Mouse (Mus musculus) MEL (cell line): ENCODE results near the gene Ntn5. TPM values are rescaled to one million over a fixed set of nuclear protein-coding genes. Genes with fewer than 3 reads are reported as not detected.

ENCODE experiments used
- DNase-seq: peaks from one replicate; pipeline ENCODE4 v3.0.0; 2011; ENCODE audit warnings: low read depth, low spot score
- H3K27ac ChIP-seq: 2 replicates; pipeline ENCODE4 v1.5.1; 2012; ENCODE audit warnings: low read depth, mild to moderate bottlenecking, control low read depth, low read length, moderate library complexity; ENCODE audit not compliant: control insufficient read depth
- H3K27me3 ChIP-seq, 2 experiments: fragments of 150-350 bp in 1 of 2; sonication (generic) in 1 of 2; 2 replicates each; pipeline ENCODE4 v1.6.1; 2012; ENCODE audit warnings: low read length in 2 of 2, mild to moderate bottlenecking in 2 of 2, improper control_type of control experiment in 1 of 2, moderate library complexity in 1 of 2; ENCODE audit not compliant: insufficient read depth in 2 of 2, control insufficient read depth in 1 of 2
- H3K36me3 ChIP-seq, 2 experiments: 2 replicates each; pipeline ENCODE4 v1.6.1; 2012 to 2014; ENCODE audit warnings: low read length in 2 of 2, improper control_type of control experiment in 1 of 2, inconsistent platforms in 1 of 2, mild to moderate bottlenecking in 1 of 2; ENCODE audit not compliant: insufficient read depth in 2 of 2, control insufficient read depth in 1 of 2
- H3K4me1 ChIP-seq, 2 experiments: fragments of 150-350 bp in 1 of 2; sonication (generic) in 1 of 2; 2 replicates each; pipeline ENCODE4 v1.6.1; 2012; ENCODE audit warnings: low read length in 2 of 2, improper control_type of control experiment in 1 of 2, mild to moderate bottlenecking in 1 of 2; ENCODE audit not compliant: insufficient read depth in 2 of 2, control insufficient read depth in 1 of 2
- H3K4me3 ChIP-seq, 2 experiments: fragments of 150-350 bp in 1 of 2; sonication (generic) in 1 of 2; 2 replicates each; pipeline ENCODE4 v1.5.1; 2012; ENCODE audit warnings: low read depth in 2 of 2, low read length in 2 of 2, mild to moderate bottlenecking in 2 of 2, moderate library complexity in 2 of 2, control low read depth in 1 of 2, improper control_type of control experiment in 1 of 2; ENCODE audit not compliant: control insufficient read depth in 1 of 2, insufficient read depth in 1 of 2
- H3K79me2 ChIP-seq: 2 replicates; pipeline ENCODE4 v1.6.1; 2012; ENCODE audit warnings: mild to moderate bottlenecking, low read length, moderate library complexity; ENCODE audit not compliant: control insufficient read depth, poor library complexity, insufficient read depth
- H3K9ac ChIP-seq: 2 replicates; pipeline ENCODE4 v1.6.1; 2012; ENCODE audit warnings: low read depth, mild to moderate bottlenecking, control low read depth, low read length, moderate library complexity; ENCODE audit not compliant: control insufficient read depth, poor library complexity, severe bottlenecking
- H3K9me3 ChIP-seq: fragments of 150-350 bp; sonication (generic); replicated peaks from 2 replicates; pipeline ENCODE4 v1.6.1; 2012; ENCODE audit warnings: mild to moderate bottlenecking, low read length, improper control_type of control experiment, moderate library complexity; ENCODE audit not compliant: insufficient read depth
- CHD1 ChIP-seq: IDR thresholded peaks from 2 replicates; pipeline ENCODE4 v1.6.1; 2012; ENCODE audit warnings: low read depth, mild to moderate bottlenecking, inconsistent platforms, low read length, improper control_type of control experiment
- CHD2 ChIP-seq: IDR thresholded peaks from 2 replicates; pipeline ENCODE4 v1.6.1; 2011; ENCODE audit warnings: low read length, improper control_type of control experiment
- ELF1 ChIP-seq: IDR thresholded peaks from 2 replicates; pipeline ENCODE4 v1.6.1; 2014; ENCODE audit warnings: low read depth, mild to moderate bottlenecking, inconsistent platforms, low read length, improper control_type of control experiment, moderate library complexity
- EP300 ChIP-seq, 2 experiments: IDR thresholded peaks; 2 replicates each; pipeline ENCODE4 v1.6.1; 2011; ENCODE audit warnings: improper control_type of control experiment in 2 of 2, low read length in 2 of 2, low read depth in 1 of 2, mild to moderate bottlenecking in 1 of 2
- ETS1 ChIP-seq: IDR thresholded peaks from 2 replicates; pipeline ENCODE4 v1.6.1; 2012; ENCODE audit warnings: low read depth, mild to moderate bottlenecking, inconsistent platforms, low read length, improper control_type of control experiment, moderate library complexity
- GABPA ChIP-seq: IDR thresholded peaks from 2 replicates; pipeline ENCODE4 v1.6.1; 2012; ENCODE audit warnings: low read depth, mild to moderate bottlenecking, inconsistent platforms, low read length, improper control_type of control experiment, moderate library complexity
- GATA1 ChIP-seq: IDR thresholded peaks from 2 replicates; pipeline ENCODE4 v1.6.1; 2011; ENCODE audit warnings: low read depth, low read length, improper control_type of control experiment
- HCFC1 ChIP-seq: IDR thresholded peaks from 2 replicates; pipeline ENCODE4 v1.6.1; 2012; ENCODE audit warnings: low read depth, mild to moderate bottlenecking, inconsistent platforms, low read length, improper control_type of control experiment, moderate library complexity
- JUND ChIP-seq: IDR thresholded peaks from 2 replicates; pipeline ENCODE4 v1.6.1; 2011; ENCODE audit warnings: low read depth, mild to moderate bottlenecking, improper control_type of control experiment, low read length
- KAT2A ChIP-seq: conservative IDR thresholded peaks from 2 replicates; pipeline ENCODE4 v1.6.1; 2012; ENCODE audit warnings: low read depth, low read length, improper control_type of control experiment, inconsistent platforms
- MAFK ChIP-seq: IDR thresholded peaks from 2 replicates; pipeline ENCODE4 v1.6.1; 2011; ENCODE audit warnings: low read depth, mild to moderate bottlenecking, low read length, improper control_type of control experiment, borderline replicate concordance
- MAX ChIP-seq: IDR thresholded peaks from 2 replicates; pipeline ENCODE4 v1.6.1; 2011; ENCODE audit warnings: low read length, improper control_type of control experiment
- MEF2A ChIP-seq: IDR thresholded peaks from 2 replicates; pipeline ENCODE4 v1.6.1; 2014; ENCODE audit warnings: low read depth, mild to moderate bottlenecking, inconsistent platforms, low read length, improper control_type of control experiment; ENCODE audit not compliant: poor library complexity, insufficient replicate concordance, severe bottlenecking; ENCODE audit errors: extremely low read depth
- MYB ChIP-seq: IDR thresholded peaks from 2 replicates; pipeline ENCODE4 v1.6.1; 2011; ENCODE audit warnings: mild to moderate bottlenecking, low read depth, low read length, improper control_type of control experiment
- NELFE ChIP-seq: IDR thresholded peaks from 2 replicates; pipeline ENCODE4 v1.6.1; 2011; ENCODE audit warnings: low read depth, low read length, improper control_type of control experiment
- NRF1 ChIP-seq: IDR thresholded peaks from 2 replicates; pipeline ENCODE4 v1.6.1; 2014; ENCODE audit warnings: low read depth, mild to moderate bottlenecking, inconsistent platforms, low read length, improper control_type of control experiment, moderate library complexity; ENCODE audit not compliant: poor library complexity, insufficient read depth, severe bottlenecking
- RAD21 ChIP-seq: IDR thresholded peaks from 2 replicates; pipeline ENCODE4 v1.6.1; 2011; ENCODE audit warnings: mild to moderate bottlenecking, low read depth, low read length, improper control_type of control experiment
- RCOR1 ChIP-seq: IDR thresholded peaks from 2 replicates; pipeline ENCODE4 v1.6.1; 2012; ENCODE audit warnings: low read depth, mild to moderate bottlenecking, inconsistent platforms, low read length, improper control_type of control experiment
- TBP ChIP-seq: IDR thresholded peaks from 2 replicates; pipeline ENCODE4 v1.8.0; 2011; ENCODE audit warnings: low read depth, low read length, improper control_type of control experiment
- TCF12 ChIP-seq: IDR thresholded peaks from 2 replicates; pipeline ENCODE4 v1.6.1; 2014; ENCODE audit warnings: low read depth, mild to moderate bottlenecking, inconsistent platforms, low read length, improper control_type of control experiment, moderate library complexity
- USF1 ChIP-seq: IDR thresholded peaks from 2 replicates; pipeline ENCODE4 v1.6.1; 2014; ENCODE audit warnings: low read depth, mild to moderate bottlenecking, inconsistent platforms, low read length, improper control_type of control experiment, moderate library complexity
- ZC3H11A ChIP-seq: IDR thresholded peaks from 2 replicates; pipeline ENCODE4 v1.6.1; 2012; ENCODE audit warnings: low read depth, mild to moderate bottlenecking, inconsistent platforms, low read length, improper control_type of control experiment
- ZKSCAN1 ChIP-seq: IDR thresholded peaks from 2 replicates; pipeline ENCODE4 v1.6.1; 2012; ENCODE audit warnings: low read depth, mild to moderate bottlenecking, inconsistent platforms, low read length, improper control_type of control experiment, moderate library complexity
- ZMIZ1 ChIP-seq: IDR thresholded peaks from 2 replicates; pipeline ENCODE4 v1.6.1; 2012; ENCODE audit warnings: low read depth, mild to moderate bottlenecking, inconsistent platforms, low read length, improper control_type of control experiment, moderate library complexity
- polyA plus RNA-seq, 2 experiments: library from polyadenylated mRNA; stranded (reverse) in 1 of 2; unstranded in 1 of 2; fragments of >175 nt in 1 of 2; fragments of >200 nt in 1 of 2; gene quantifications; 2 replicates each; pipeline versions ENCODE4 v1.2.1 to v1.2.4; 2012; ENCODE audit warnings: low replicate concordance in 2 of 2, low read depth in 1 of 2; ENCODE audit not compliant: insufficient read length in 2 of 2, insufficient read depth in 1 of 2, missing spikeins in 1 of 2
- total RNA-seq: library from RNA; depleted of rRNA; stranded (reverse); fragments of 300-350 nt; gene quantifications from 2 replicates; pipeline ENCODE4 v1.2.3, GENCODE M21; 2012

Gene Ntn5
- total and polyA plus RNA-seq, 3 experiments: 0.13 TPM; not detected in 2

- TF ChIP-seq RAD21 (no peak), MEF2A (no peak), MAFK (no peak), MAX (no peak), ETS1 (no peak), EP300 (IDR thresholded peaks at IDR 0.05; ENCODE audit: low read depth in 1 of 2, low read length in 2 of 2) (no peak), MYB (no peak), ZC3H11A (no peak), ZMIZ1 (no peak), ZKSCAN1 (no peak), NELFE (no peak), GATA1 (no peak), ELF1 (no peak), RCOR1 (no peak), KAT2A (no peak), CHD1 (no peak), JUND (no peak), HCFC1 (no peak), GABPA (no peak)
- no peak overlapping the region for H3K9ac ChIP-seq
- no peaks in the 10 kb centered on the region for H3K27me3 ChIP-seq
- DNase-seq: no peak
- H3K4me3 ChIP-seq: no peak overlapping the region
- no peaks in the 10 kb centered on the region for H3K9me3 ChIP-seq
- H3K27ac ChIP-seq: no peak overlapping the region
- peaks cover 0 to 17% of the 10 kb centered on the region in 2 experiments; a peak in 2 of 4 replicates for H3K4me1 ChIP-seq
- H3K36me3 ChIP-seq: peaks cover 0 to 5% of the 10 kb centered on the region in 2 experiments; a peak in 2 of 4 replicates
- peaks cover 23% of the 10 kb centered on the region for H3K79me2 ChIP-seq
Observed at GRCm38 (mm10) chr7:45712022-45712757, 28.4 kb downstream of the Ntn5 start.

- TF ChIP-seq RCOR1: no peak
- no peak for TF ChIP-seq USF1
- no peak for TF ChIP-seq KAT2A
- no peak for TF ChIP-seq TBP
- no peak for TF ChIP-seq NRF1
- no peak for TF ChIP-seq RAD21
- no peak for TF ChIP-seq CHD2
- no peak for TF ChIP-seq ZMIZ1
- no peak for TF ChIP-seq TCF12
- no peak for TF ChIP-seq NELFE
- TF ChIP-seq MAFK: no peak
- no peak overlapping the region for H3K4me3 ChIP-seq
- no peak overlapping the region for H3K9ac ChIP-seq
- H3K4me1 ChIP-seq: peaks cover 0 to 11% of the 10 kb centered on the region in 2 experiments; a peak in 1 of 4 replicates
- H3K27ac ChIP-seq: no peak overlapping the region
- H3K36me3 ChIP-seq: peaks cover 0 to 4% of the 10 kb centered on the region in 2 experiments; a peak in 2 of 4 replicates
- H3K9me3 ChIP-seq: no peaks in the 10 kb centered on the region
- H3K27me3 ChIP-seq: no peaks in the 10 kb centered on the region
- DNase-seq: no peak
- H3K79me2 ChIP-seq: peaks cover 31% of the 10 kb centered on the region
Observed at GRCm38 (mm10) chr7:45713396-45713795, 29.6 kb downstream of the Ntn5 start.
